Mouse (Mus musculus) right cerebral cortex, postnatal 14 days (tissue): ENCODE data around the gene Inca1.
A peak's percentile ranks its signal among the peaks of the same experiment; 100 is the strongest.

Experiments used
- DNase-seq: peaks from one replicate; pipeline ENCODE4 v3.0.0; 2022

The Inca1 gene

GRCm38 (mm10) chr11:70699722-70700556 lies at the start of gene Inca1, which contains the start of gene Kif1c:
TSS of gene Inca1 (minus strand) at chr11:70700155.
TSS of gene Kif1c (plus strand) at chr11:70700548.
- peak; percentile 95 for DNase-seq

GRCm38 (mm10) chr11:70747876-70748545 lies 48.1 kb upstream of the Inca1 start:
- DNase-seq = no peak

- no peak for DNase-seq
These were observed 45.7 kb upstream of the Inca1 start for GRCm38 (mm10) chr11:70745636-70746035.

GRCm38 (mm10) chr11:70742581-70743459 lies 42.9 kb upstream of the Inca1 start:
- no peak for DNase-seq

GRCm38 (mm10) chr11:70742117-70742516 lies 42.2 kb upstream of the Inca1 start:
- no peak for DNase-seq

GRCm38 (mm10) chr11:70741603-70742002 lies 41.6 kb upstream of the Inca1 start:
- DNase-seq = no peak

GRCm38 (mm10) chr11:70737749-70738148 lies 37.8 kb upstream of the Inca1 start:
- DNase-seq = no peak

GRCm38 (mm10) chr11:70733256-70733655 lies 33.3 kb upstream of the Inca1 start:
- no peak for DNase-seq

GRCm38 (mm10) chr11:70731178-70731577 lies 31.2 kb upstream of the Inca1 start:
- DNase-seq = no peak

- DNase-seq = no peak
These were observed 30.6 kb upstream of the Inca1 start for GRCm38 (mm10) chr11:70730427-70731038.

GRCm38 (mm10) chr11:70727385-70727784 lies 27.4 kb upstream of the Inca1 start:
- DNase-seq = no peak

- DNase-seq = no peak
These were observed 26.6 kb upstream of the Inca1 start for GRCm38 (mm10) chr11:70726585-70726984.

- no peak for DNase-seq
These were observed 24.8 kb upstream of the Inca1 start for GRCm38 (mm10) chr11:70724706-70725105.

GRCm38 (mm10) chr11:70721072-70721471 lies 21.1 kb upstream of the Inca1 start:
- no peak for DNase-seq

- DNase-seq = no peak
These were observed 20.6 kb upstream of the Inca1 start for GRCm38 (mm10) chr11:70720567-70720966.

GRCm38 (mm10) chr11:70718481-70718880 lies 18.5 kb upstream of the Inca1 start:
- DNase-seq = no peak

- no peak for DNase-seq
These were observed 15.9 kb upstream of the Inca1 start for GRCm38 (mm10) chr11:70715832-70716231.

- no peak for DNase-seq
These were observed 13.3 kb upstream of the Inca1 start for GRCm38 (mm10) chr11:70713222-70713621.

- no peak for DNase-seq
These were observed 11.1 kb upstream of the Inca1 start for GRCm38 (mm10) chr11:70711026-70711425.

- DNase-seq = no peak
These were observed 6.2 kb upstream of the Inca1 start for GRCm38 (mm10) chr11:70706127-70706526.

GRCm38 (mm10) chr11:70702781-70703180 lies 2.8 kb upstream of the Inca1 start:
- no peak for DNase-seq

GRCm38 (mm10) chr11:70701984-70702733 lies 2.2 kb upstream of the Inca1 start:
- no peak for DNase-seq
